Mouse (Mus musculus) limb, embryonic 14.5 days (tissue): ENCODE measurements around the gene Acot1. TPM values are rescaled to one million over a fixed set of nuclear protein-coding genes. Genes with fewer than 3 reads are reported as not detected.
"Not testable (repeated sequence)": the region's sequence is repeated elsewhere in the genome, so short reads cannot be mapped to it uniquely, and the experiment has no call there.

ENCODE experiments used
- ATAC-seq: fragments of 200-750 bp; cut with Nextera tagmentation; 2 replicates; pipeline ENCODE4 v1.8.0; 2017; ENCODE audit warnings: low read depth, moderate number of reproducible peaks, moderate TSS enrichment; ENCODE audit not compliant: low FRiP score
- DNase-seq: peaks from one replicate; pipeline ENCODE4 v3.0.0-alpha.2; 2015; ENCODE audit warnings: low spot score
- H3K27ac ChIP-seq: fragments of 300-500 bp; sonication (generic); replicated peaks from 2 replicates; pipeline ENCODE4 v1.5.1; 2014; ENCODE audit warnings: low read depth, mild to moderate bottlenecking, low read length, moderate library complexity, mixed read lengths
- H3K27me3 ChIP-seq: fragments of 300-500 bp; sonication (generic); 2 replicates; pipeline ENCODE4 v1.6.1; 2014; ENCODE audit warnings: low read length, mixed read lengths; ENCODE audit not compliant: control insufficient read depth, insufficient read depth
- H3K36me3 ChIP-seq: fragments of 300-500 bp; sonication (generic); 2 replicates; pipeline ENCODE4 v1.6.1; 2014; ENCODE audit warnings: mild to moderate bottlenecking, low read length, moderate library complexity, mixed read lengths; ENCODE audit not compliant: control insufficient read depth, insufficient read depth
- H3K4me1 ChIP-seq: fragments of 300-500 bp; sonication (generic); 2 replicates; pipeline ENCODE4 v1.6.1; 2014; ENCODE audit warnings: antibody characterized with exemption, low read length, mixed read lengths; ENCODE audit not compliant: control insufficient read depth, insufficient read depth
- H3K4me2 ChIP-seq: fragments of 300-500 bp; sonication (generic); replicated peaks from 2 replicates; pipeline ENCODE4 v1.6.1; 2014; ENCODE audit warnings: low read depth, mild to moderate bottlenecking, low read length, moderate library complexity; ENCODE audit not compliant: severe bottlenecking
- H3K4me3 ChIP-seq: fragments of 300-500 bp; sonication (generic); replicated peaks from 2 replicates; pipeline ENCODE4 v1.5.1; 2014; ENCODE audit warnings: low read length
- H3K9ac ChIP-seq: fragments of 300-500 bp; sonication (generic); 2 replicates; pipeline ENCODE4 v1.6.1; 2014; ENCODE audit warnings: mild to moderate bottlenecking, low read depth, low read length, moderate library complexity; ENCODE audit not compliant: severe bottlenecking
- H3K9me3 ChIP-seq: fragments of 300-500 bp; sonication (generic); 2 replicates; pipeline ENCODE4 v1.6.1; 2016; ENCODE audit warnings: low read length; ENCODE audit not compliant: control insufficient read depth
- POLR2A ChIP-seq: fragments of 200-500 bp; IDR thresholded peaks from 2 replicates; pipeline ENCODE4 v1.8.0; 2012; ENCODE audit warnings: inconsistent platforms, mild to moderate bottlenecking, moderate library complexity, borderline replicate concordance; ENCODE audit not compliant: insufficient read depth, insufficient read length; ENCODE audit errors: extremely low read depth
- WGBS: fragments of 180-500 bp; shearing (Covaris S2); extraction: QIAGEN DNeasy Blood & Tissue Kit; methylation state at CpG from one replicate; pipeline ENCODE4 v1.1.7; 2014; 5-methylcytosine and 5-hydroxymethylcytosine counted together
- polyA plus RNA-seq, 2 experiments: library from polyadenylated mRNA; depleted of rRNA in 1 of 2; stranded (reverse) in 1 of 2; unstranded in 1 of 2; fragments of >200 nt; fragmentation: Nextera tagmentation in 1 of 2; extraction: Ambion mirVana in 1 of 2; gene quantifications; 2 replicates each; pipeline versions ENCODE4 v1.2.1 to v1.2.3; 2012 to 2014

Acot1 gene
- polyA plus RNA-seq, 2 experiments, result 30.7 to 56.5 TPM

GRCm38 (mm10) chr12:84013701-84014100, 4.4 kb downstream of the Acot1 start:
- no peak for DNase-seq
- Histone ChIP-seq H3K27ac (no peak overlapping the region), H3K4me3 (no peak overlapping the region), H3K4me2 (no peak overlapping the region), H3K27me3 (no peaks in the 10 kb centered on the region), H3K4me1 (0 out of 2 replicates have a peak, but pooled peaks cover 4% of the 10 kb centered on the region), H3K36me3 (peaks cover 11% of the 10 kb centered on the region; the same call in 1 of the 2 replicates), H3K9me3 (no peaks in the 10 kb centered on the region), H3K9ac (no peak overlapping the region)
- TF ChIP-seq POLR2A, result no peak
- no peak for ATAC-seq
- 90% methylated on average over 7 of the region's 7 CpGs for WGBS

GRCm38 (mm10) chr12:84020528-84020927, 11.2 kb downstream of the Acot1 start:
- peak; percentile 37; the same call in 1 of the 2 replicates for ATAC-seq
- 37% methylated on average over 7 of the region's 7 CpGs for WGBS
- peak; percentile 67 for DNase-seq
- H3K4me2 ChIP-seq, H3K27me3 ChIP-seq, H3K27ac ChIP-seq, H3K36me3 ChIP-seq, H3K4me1 ChIP-seq, H3K9me3 ChIP-seq, H3K9ac ChIP-seq, H3K4me3 ChIP-seq: not testable (repeated sequence)

- H3K27me3 ChIP-seq, H3K9ac ChIP-seq, ATAC-seq, H3K4me1 ChIP-seq, H3K36me3 ChIP-seq, DNase-seq, H3K4me3 ChIP-seq, H3K9me3 ChIP-seq, H3K4me2 ChIP-seq, H3K27ac ChIP-seq: not testable (repeated sequence)
- WGBS, result 90% methylated on average over 4 of the region's 4 CpGs
Observed at GRCm38 (mm10) chr12:84022266-84022665, 13.0 kb downstream of the Acot1 start.

GRCm38 (mm10) chr12:84023052-84023745, 13.9 kb downstream of the Acot1 start:
- Histone ChIP-seq H3K27me3 (no peaks in the 10 kb centered on the region), H3K9me3 (no peaks in the 10 kb centered on the region), H3K27ac (no peak overlapping the region), H3K4me2 (no peak overlapping the region), H3K9ac (no peak overlapping the region), H3K4me3 (no peak overlapping the region), H3K36me3 (no peaks in the 10 kb centered on the region), H3K4me1 (no peaks in the 10 kb centered on the region)
- WGBS, result 79% methylated on average over 9 of the region's 9 CpGs
- TF ChIP-seq POLR2A, result no peak
- DNase-seq, result no peak
- no peak for ATAC-seq

- Histone ChIP-seq H3K4me1 (no peaks in the 10 kb centered on the region), H3K9me3 (no peaks in the 10 kb centered on the region), H3K4me2 (no peak overlapping the region), H3K27me3 (no peaks in the 10 kb centered on the region), H3K9ac (no peak overlapping the region), H3K27ac (no peak overlapping the region), H3K4me3 (no peak overlapping the region), H3K36me3 (no peaks in the 10 kb centered on the region)
- TF ChIP-seq POLR2A, result no peak
- WGBS, result 77% methylated on average over 7 of the region's 7 CpGs
- ATAC-seq (no peak), DNase-seq (no peak)
Observed at GRCm38 (mm10) chr12:84025888-84026287, 16.6 kb downstream of the Acot1 start.

- DNase-seq, H3K9me3 ChIP-seq, H3K27me3 ChIP-seq, H3K36me3 ChIP-seq, H3K4me1 ChIP-seq, H3K4me3 ChIP-seq, ATAC-seq, H3K4me2 ChIP-seq, H3K9ac ChIP-seq, H3K27ac ChIP-seq: not testable (repeated sequence)
- WGBS, result 66% methylated on average over 3 of the region's 3 CpGs
Observed at GRCm38 (mm10) chr12:84028328-84028727, 19.0 kb downstream of the Acot1 start.

GRCm38 (mm10) chr12:84029043-84029442, 19.8 kb downstream of the Acot1 start:
- H3K4me3 ChIP-seq, H3K27ac ChIP-seq, H3K36me3 ChIP-seq, DNase-seq, ATAC-seq, H3K27me3 ChIP-seq, H3K9me3 ChIP-seq, H3K4me2 ChIP-seq, H3K9ac ChIP-seq, H3K4me1 ChIP-seq: not testable (repeated sequence)
- WGBS, result 86% methylated on average over 1 of the region's 1 CpGs
